Mouse (Mus musculus) erythroblast, embryonic 14.5 days (primary cell): ENCODE data around the gene Bod1l.

Experiments
- GATA1 ChIP-seq: IDR thresholded peaks from 2 replicates; pipeline ENCODE4 v1.6.1; 2012; ENCODE audit warnings: low read length, inconsistent platforms, mixed read lengths
- TAL1 ChIP-seq: IDR thresholded peaks from 3 replicates; pipeline ENCODE4 v1.6.1; 2012; ENCODE audit warnings: low read length, inconsistent platforms, mixed read lengths

GRCm38 (mm10) chr5:41805085-41805484 lies 39.0 kb downstream of the Bod1l start:
- TF ChIP-seq TAL1 = no peak
- TF ChIP-seq GATA1 = no peak
